Mouse (Mus musculus) liver, embryonic 11.5 days (tissue): ENCODE measurements around the gene Pld1. TPM values are rescaled to one million over a fixed set of nuclear protein-coding genes. Genes with fewer than 3 reads are reported as not detected.
A peak's percentile ranks its signal among the peaks of the same experiment; 100 is the strongest.

ENCODE experiments used
- ATAC-seq: fragments of 200-750 bp; cut with Nextera tagmentation; replicated peaks from 2 replicates; pipeline ENCODE4 v1.8.0; 2017; ENCODE audit warnings: moderate number of reproducible peaks, mild to moderate bottlenecking, moderate TSS enrichment, moderate library complexity; ENCODE audit not compliant: low FRiP score
- DNase-seq: peaks from one replicate; pipeline ENCODE4 v3.0.0-alpha.2; 2017; ENCODE audit warnings: low spot score
- H3K27ac ChIP-seq: fragments of 300-500 bp; sonication (generic); 2 replicates; pipeline ENCODE4 v1.5.1; 2014; ENCODE audit warnings: mild to moderate bottlenecking, low read depth, low read length, control low read depth
- H3K27me3 ChIP-seq: fragments of 300-500 bp; sonication (generic); replicated peaks from 2 replicates; pipeline ENCODE4 v1.6.1; 2014; ENCODE audit warnings: low read length, mixed read lengths; ENCODE audit not compliant: control insufficient read depth, insufficient read depth
- H3K36me3 ChIP-seq: fragments of 300-500 bp; sonication (generic); 2 replicates; pipeline ENCODE4 v1.6.1; 2014; ENCODE audit warnings: mild to moderate bottlenecking, low read length, moderate library complexity, mixed read lengths; ENCODE audit not compliant: control insufficient read depth, insufficient read depth
- H3K4me1 ChIP-seq: fragments of 300-500 bp; sonication (generic); replicated peaks from 2 replicates; pipeline ENCODE4 v1.6.1; 2014; ENCODE audit warnings: low read length, mixed read lengths; ENCODE audit not compliant: control insufficient read depth, insufficient read depth
- H3K4me2 ChIP-seq: fragments of 300-500 bp; sonication (generic); 2 replicates; pipeline ENCODE4 v1.6.1; 2014; ENCODE audit warnings: mild to moderate bottlenecking, control low read depth, moderate library complexity
- H3K4me3 ChIP-seq: fragments of 300-500 bp; sonication (generic); 2 replicates; pipeline ENCODE4 v1.5.1; 2014; ENCODE audit warnings: low read depth, low read length, control low read depth
- H3K9ac ChIP-seq: fragments of 300-500 bp; sonication (generic); 2 replicates; pipeline ENCODE4 v1.6.1; 2014; ENCODE audit warnings: low read depth, low read length, control low read depth
- H3K9me3 ChIP-seq: fragments of 300-500 bp; sonication (generic); 2 replicates; pipeline ENCODE4 v1.6.1; 2016; ENCODE audit warnings: low read length, inconsistent platforms, mixed read lengths; ENCODE audit not compliant: control insufficient read depth
- WGBS: fragments of 180-500 bp; shearing (Covaris S2); extraction: QIAGEN DNeasy Blood & Tissue Kit; methylation state at CpG from one replicate; pipeline ENCODE4 v1.1.7; 2014; 5-methylcytosine and 5-hydroxymethylcytosine counted together
- polyA plus RNA-seq: library from polyadenylated mRNA; unstranded; fragments of >200 nt; fragmentation: Nextera tagmentation; extraction: Ambion mirVana; gene quantifications from 2 replicates; pipeline ENCODE4 v1.2.1, GENCODE M21; 2014

Pld1 gene
- polyA plus RNA-seq, 1 experiment from 2014 or later = 4.9 TPM

DNA sequence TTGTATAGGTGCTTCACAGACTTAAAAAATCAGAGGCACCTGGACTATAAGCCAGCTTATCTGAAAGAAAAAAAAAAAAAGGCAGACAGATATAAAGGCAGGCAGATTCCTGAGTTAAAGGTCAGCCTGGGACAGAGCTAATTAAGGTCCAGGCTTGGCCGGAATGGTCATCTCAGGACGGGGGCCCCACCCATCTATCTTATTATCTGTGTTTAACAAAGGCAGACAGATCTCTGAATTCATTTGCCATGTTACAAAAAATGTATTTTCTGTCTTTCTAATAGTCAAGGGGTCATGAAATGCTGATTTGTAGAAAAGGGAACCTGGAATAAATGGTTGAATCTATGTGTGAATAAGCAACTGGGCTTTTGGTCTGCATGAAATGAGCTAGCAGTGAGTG is 30.2 kb upstream of the Pld1 start:
- Histone ChIP-seq H3K9me3 (no peaks in the 10 kb centered on the region), H3K27me3 (no peaks in the 10 kb centered on the region), H3K9ac (no peak overlapping the region), H3K4me2 (no peak overlapping the region), H3K4me3 (no peak overlapping the region), H3K36me3 (no peaks in the 10 kb centered on the region), H3K4me1 (0 out of 2 replicates have a peak, but pooled peaks cover 2% of the 10 kb centered on the region), H3K27ac (no peak overlapping the region)
- DNase-seq (no peak), ATAC-seq (no peak)
- 63% methylated on average over 2 of the region's 2 CpGs for WGBS

DNA sequence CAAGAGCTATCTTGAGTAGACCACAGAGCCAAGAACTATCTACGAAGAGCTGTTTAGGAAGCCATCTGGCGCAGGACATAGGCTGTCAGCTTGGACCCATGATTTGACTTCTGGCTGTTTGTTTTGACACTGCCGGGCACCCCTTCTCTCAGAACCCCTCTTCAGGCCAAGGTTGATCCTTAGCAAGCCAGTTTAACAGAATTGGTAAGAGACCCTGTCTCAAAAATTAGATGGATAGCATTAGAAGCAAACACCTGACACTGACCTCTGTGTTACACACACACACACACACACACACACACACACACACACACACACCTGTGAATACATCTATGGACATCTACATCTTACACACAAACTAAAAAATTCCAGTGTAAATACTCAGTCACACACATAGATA is 29.5 kb upstream of the Pld1 start:
- 75% methylated on average over 3 of the region's 3 CpGs for WGBS
- no peak for DNase-seq

GRCm38 (mm10) chr3:27918656-27919436 is 19.6 kb upstream of the Pld1 start:
- Histone ChIP-seq H3K4me1 (no peaks in the 10 kb centered on the region), H3K36me3 (no peaks in the 10 kb centered on the region), H3K4me3 (no peak overlapping the region), H3K9me3 (no peaks in the 10 kb centered on the region; the same call in 1 of the 2 replicates), H3K27ac (peak overlapping the region; percentile 4; the same call in 1 of the 2 replicates), H3K9ac (no peak overlapping the region), H3K4me2 (no peak overlapping the region), H3K27me3 (no peaks in the 10 kb centered on the region)
- DNase-seq (no peak), ATAC-seq (peak; percentile 76)
- WGBS = 82% methylated on average over 14 of the region's 14 CpGs

More for the DNA sequence above, 29.5 kb upstream of the Pld1 start:
- H3K9ac ChIP-seq = no peak overlapping the region
- H3K27ac ChIP-seq = no peak overlapping the region
- no peak for ATAC-seq
- no peaks in the 10 kb centered on the region for H3K36me3 ChIP-seq
- no peak overlapping the region for H3K4me2 ChIP-seq
- H3K4me3 ChIP-seq = no peak overlapping the region
- no peaks in the 10 kb centered on the region for H3K27me3 ChIP-seq
- no peaks in the 10 kb centered on the region for H3K9me3 ChIP-seq
- H3K4me1 ChIP-seq = 0 out of 2 replicates have a peak, but pooled peaks cover 2% of the 10 kb centered on the region

DNA sequence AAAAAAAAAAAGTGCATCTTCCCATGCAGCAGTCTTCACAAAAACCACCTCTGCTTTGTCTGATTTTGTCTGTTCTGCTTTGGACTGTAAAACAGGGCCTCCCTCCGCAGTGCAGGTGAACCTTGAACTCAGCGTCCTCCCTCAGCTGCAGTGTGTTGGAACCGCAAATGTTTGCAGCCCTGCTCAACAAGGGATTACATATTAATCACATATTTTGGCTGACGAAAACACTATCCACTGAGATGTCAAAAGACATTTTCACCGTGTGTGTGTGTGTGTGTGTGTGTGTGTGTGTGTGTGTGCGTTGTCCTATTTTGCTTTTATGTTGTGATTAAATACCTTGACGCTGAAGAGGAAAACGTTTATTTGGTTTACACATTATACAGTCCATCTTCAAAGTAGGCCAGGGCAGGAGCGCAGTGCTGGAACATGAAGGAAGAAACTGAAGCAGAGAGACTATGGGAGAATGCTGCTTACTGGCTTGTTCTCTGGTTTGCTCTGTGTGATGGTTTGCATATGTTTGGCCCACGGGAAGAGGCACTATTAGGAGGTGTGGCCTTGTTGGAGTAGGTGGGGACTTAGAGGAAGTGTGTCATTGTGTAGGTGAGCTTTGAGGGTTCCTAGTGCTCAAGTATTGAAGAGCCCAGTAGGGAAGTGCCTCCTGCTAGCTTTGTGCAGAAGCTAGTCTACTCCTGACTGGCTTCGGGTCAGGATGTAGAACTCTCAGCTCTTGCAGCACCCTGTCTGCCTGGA is 17.1 kb upstream of the Pld1 start:
- no peaks in the 10 kb centered on the region for H3K27me3 ChIP-seq
- DNase-seq (no peak), ATAC-seq (no peak)
- H3K9me3 ChIP-seq = no peaks in the 10 kb centered on the region; the same call in 1 of the 2 replicates
- no peak overlapping the region for H3K27ac ChIP-seq
- no peaks in the 10 kb centered on the region for H3K4me1 ChIP-seq
- no peak overlapping the region for H3K9ac ChIP-seq
- WGBS = 87% methylated on average over 11 of the region's 11 CpGs
- H3K36me3 ChIP-seq = no peaks in the 10 kb centered on the region
- no peak overlapping the region for H3K4me2 ChIP-seq
- no peak overlapping the region for H3K4me3 ChIP-seq

- 64% methylated on average over 3 of the region's 3 CpGs for WGBS
- Histone ChIP-seq H3K27ac (no peak overlapping the region), H3K27me3 (no peaks in the 10 kb centered on the region), H3K4me3 (no peak overlapping the region), H3K9me3 (no peaks in the 10 kb centered on the region; the same call in 1 of the 2 replicates), H3K4me1 (no peaks in the 10 kb centered on the region), H3K36me3 (no peaks in the 10 kb centered on the region), H3K9ac (no peak overlapping the region), H3K4me2 (no peak overlapping the region)
- no peak for DNase-seq
- no peak for ATAC-seq
Observed at GRCm38 (mm10) chr3:27924037-27924436, 14.5 kb upstream of the Pld1 start.

- Histone ChIP-seq H3K27me3 (no peaks in the 10 kb centered on the region), H3K4me3 (no peak overlapping the region), H3K4me1 (no peaks in the 10 kb centered on the region), H3K36me3 (no peaks in the 10 kb centered on the region), H3K27ac (no peak overlapping the region), H3K9me3 (no peaks in the 10 kb centered on the region), H3K4me2 (no peak overlapping the region), H3K9ac (no peak overlapping the region)
- WGBS = 79% methylated on average over 4 of the region's 4 CpGs
- ATAC-seq (no peak), DNase-seq (no peak)
Observed at GRCm38 (mm10) chr3:27929219-27929618, 9.3 kb upstream of the Pld1 start.

DNA sequence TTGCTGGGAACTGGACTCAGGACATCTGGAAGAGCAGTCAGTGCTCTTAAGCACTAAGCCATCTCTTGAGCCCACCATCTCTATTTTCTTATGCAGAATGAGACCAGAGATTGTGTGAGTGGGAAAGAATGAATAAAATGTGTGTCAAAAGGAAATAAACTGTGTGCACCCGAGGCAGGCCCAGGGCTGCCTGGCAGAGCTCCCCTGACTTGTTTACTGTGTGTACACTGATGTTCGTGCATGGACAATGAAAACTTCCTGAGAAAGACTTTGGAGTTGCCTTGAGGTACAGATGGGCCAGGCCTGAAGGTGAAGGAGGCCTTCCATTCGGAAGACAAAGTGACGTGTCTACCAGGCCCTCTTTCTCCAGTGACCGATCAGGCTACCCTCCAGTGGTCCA is 6.1 kb upstream of the Pld1 start:
- Histone ChIP-seq H3K36me3 (no peaks in the 10 kb centered on the region), H3K9ac (no peak overlapping the region), H3K27me3 (no peaks in the 10 kb centered on the region), H3K4me3 (no peak overlapping the region), H3K4me2 (no peak overlapping the region), H3K9me3 (no peaks in the 10 kb centered on the region), H3K27ac (no peak overlapping the region), H3K4me1 (no peaks in the 10 kb centered on the region)
- ATAC-seq (no peak), DNase-seq (no peak)
- WGBS = 82% methylated on average over 5 of the region's 5 CpGs

GRCm38 (mm10) chr3:27935644-27936043 is 2.9 kb upstream of the Pld1 start:
- ATAC-seq (no peak), DNase-seq (no peak)
- Histone ChIP-seq H3K4me3 (no peak overlapping the region), H3K4me1 (peaks cover 8% of the 10 kb centered on the region; the same call in 1 of the 2 replicates), H3K27ac (no peak overlapping the region), H3K27me3 (no peaks in the 10 kb centered on the region), H3K9me3 (no peaks in the 10 kb centered on the region), H3K36me3 (no peaks in the 10 kb centered on the region), H3K4me2 (no peak overlapping the region), H3K9ac (no peak overlapping the region)
- 79% methylated on average over 3 of the region's 3 CpGs for WGBS
